Mouse (Mus musculus) liver, adult 2 months (tissue): Measurements from ENCODE around the gene Ptk7. TPM values are rescaled to one million over a fixed set of nuclear protein-coding genes. Genes with fewer than 3 reads are reported as not detected.

Source experiments
- DNase-seq: peaks from one replicate; pipeline ENCODE4 v3.0.0-alpha.2; 2011; ENCODE audit warnings: low read depth, low spot score; ENCODE audit errors: extremely low read depth
- H3K27ac ChIP-seq: fragments of 200-500 bp; replicated peaks from 2 replicates; pipeline ENCODE4 v1.5.1; 2012; ENCODE audit warnings: low read depth, mild to moderate bottlenecking, control low read depth, inconsistent platforms, low read length; ENCODE audit not compliant: insufficient read depth
- H3K27me3 ChIP-seq: fragments of 200-500 bp; 2 replicates; pipeline ENCODE4 v1.6.1; 2012; ENCODE audit warnings: mild to moderate bottlenecking, moderate library complexity, low read length, inconsistent platforms; ENCODE audit not compliant: control insufficient read depth, insufficient read depth
- H3K36me3 ChIP-seq: fragments of 200-500 bp; 2 replicates; pipeline ENCODE4 v1.6.1; 2012; ENCODE audit warnings: low read length, inconsistent platforms; ENCODE audit not compliant: control insufficient read depth, insufficient read depth
- H3K4me1 ChIP-seq: fragments of 200-500 bp; 2 replicates; pipeline ENCODE4 v1.6.1; 2011; ENCODE audit warnings: low read length; ENCODE audit not compliant: control insufficient read depth, insufficient read depth
- H3K4me3 ChIP-seq: fragments of 200-500 bp; 2 replicates; pipeline ENCODE4 v1.5.1; 2011; ENCODE audit warnings: low read depth, mild to moderate bottlenecking, control low read depth, low read length, moderate library complexity; ENCODE audit not compliant: insufficient read depth
- H3K79me2 ChIP-seq: fragments of 200-500 bp; 2 replicates; pipeline ENCODE4 v1.6.1; 2012; ENCODE audit warnings: inconsistent platforms, mild to moderate bottlenecking, low read length, moderate library complexity; ENCODE audit not compliant: control insufficient read depth, insufficient read depth
- H3K9ac ChIP-seq: fragments of 200-500 bp; 2 replicates; pipeline ENCODE4 v1.6.1; 2012; ENCODE audit warnings: low read depth, mild to moderate bottlenecking, control low read depth, inconsistent platforms, low read length
- CTCF ChIP-seq: fragments of 200-500 bp; IDR thresholded peaks from 2 replicates; pipeline ENCODE4 v1.5.1; 2011; ENCODE audit warnings: low read depth, low read length, control low read depth
- POLR2A ChIP-seq: fragments of 200-500 bp; IDR thresholded peaks from 2 replicates; pipeline ENCODE4 v1.6.1; 2011; ENCODE audit warnings: low read length, control low read depth; ENCODE audit not compliant: insufficient read depth; ENCODE audit errors: extremely low read depth
- WGBS: fragments of 180-500 bp; shearing (Covaris S2); methylation state at CpG from one replicate; pipeline ENCODE4 v1.1.7; 2018; 5-methylcytosine and 5-hydroxymethylcytosine counted together
- polyA plus RNA-seq: library from polyadenylated mRNA; depleted of rRNA; stranded (reverse); fragments of >200 nt; gene quantifications from 2 replicates; pipeline ENCODE4 v1.2.3, GENCODE M21; 2012
- total RNA-seq: library from RNA; depleted of rRNA; stranded (reverse); fragments of >200 nt; gene quantifications from 2 replicates; pipeline ENCODE4 v1.2.3, GENCODE M21; 2014

Ptk7 gene
- total and polyA plus RNA-seq, 2 experiments = 0.65 to 0.66 TPM

DNA sequence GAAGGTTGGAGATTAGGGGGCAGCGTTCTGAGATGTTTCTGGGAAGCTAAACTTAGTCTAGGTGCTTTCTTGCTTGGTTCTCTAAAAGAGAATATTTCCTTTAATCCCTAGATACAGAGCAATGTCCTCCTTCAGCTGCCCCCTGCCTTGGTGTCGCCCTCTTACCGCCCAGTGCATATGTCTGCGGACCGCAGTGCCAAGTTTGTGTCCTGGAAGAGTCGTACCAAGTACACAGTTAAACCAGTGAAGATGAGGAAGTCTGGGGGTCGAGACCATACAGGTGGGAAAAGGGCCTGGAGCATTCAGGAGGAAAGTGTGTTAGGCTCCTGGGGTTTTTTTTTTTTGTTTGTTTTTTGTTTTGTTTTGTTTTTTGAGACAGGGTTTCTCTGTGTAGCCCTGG, 18.0 kb upstream of the Ptk7 start:
- Histone ChIP-seq H3K79me2 (peaks cover 5% of the 10 kb centered on the region; the same call in 1 of the 2 replicates), H3K27ac (no peak overlapping the region), H3K4me3 (no peak overlapping the region), H3K36me3 (peaks cover 5% of the 10 kb centered on the region; the same call in 1 of the 2 replicates), H3K9ac (no peak overlapping the region), H3K4me1 (peaks cover 10% of the 10 kb centered on the region), H3K27me3 (no peaks in the 10 kb centered on the region)
- TF ChIP-seq POLR2A (no peak), CTCF (no peak)
- no peak for DNase-seq
- WGBS = 90% methylated on average over 7 of the region's 7 CpGs

DNA sequence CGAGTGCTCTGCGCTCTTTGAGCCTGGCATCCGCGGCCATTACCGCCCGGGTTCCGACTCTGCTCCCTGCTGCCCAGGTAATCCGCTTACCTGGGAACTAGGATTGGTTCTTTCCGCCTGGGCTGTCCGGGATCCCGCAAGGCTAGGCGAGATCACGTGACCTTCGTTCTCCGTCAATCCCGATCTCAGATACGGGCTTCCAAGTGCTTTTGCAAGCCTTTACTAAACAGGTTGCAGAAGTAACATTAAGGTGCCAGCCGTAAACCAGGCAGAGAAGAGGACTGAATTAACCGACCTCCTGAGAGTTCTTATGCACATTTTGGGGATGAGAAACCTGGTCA, 17.0 kb upstream of the Ptk7 start:
- DNase-seq = peak; percentile 83
- peaks cover 12% of the 10 kb centered on the region; the same call in 1 of the 2 replicates for H3K36me3 ChIP-seq
- WGBS = under 1% methylated on average over 19 of the region's 19 CpGs
- H3K4me1 ChIP-seq = peaks cover 10% of the 10 kb centered on the region
- TF ChIP-seq POLR2A (peak; percentile 80), CTCF (no peak)
- peak overlapping the region; percentile 85 for H3K4me3 ChIP-seq
- H3K27me3 ChIP-seq = no peaks in the 10 kb centered on the region
- H3K79me2 ChIP-seq = peaks cover 5% of the 10 kb centered on the region; the same call in 1 of the 2 replicates
- peak overlapping the region; percentile 90 for H3K9ac ChIP-seq
- peak overlapping the region; percentile 86 for H3K27ac ChIP-seq

DNA sequence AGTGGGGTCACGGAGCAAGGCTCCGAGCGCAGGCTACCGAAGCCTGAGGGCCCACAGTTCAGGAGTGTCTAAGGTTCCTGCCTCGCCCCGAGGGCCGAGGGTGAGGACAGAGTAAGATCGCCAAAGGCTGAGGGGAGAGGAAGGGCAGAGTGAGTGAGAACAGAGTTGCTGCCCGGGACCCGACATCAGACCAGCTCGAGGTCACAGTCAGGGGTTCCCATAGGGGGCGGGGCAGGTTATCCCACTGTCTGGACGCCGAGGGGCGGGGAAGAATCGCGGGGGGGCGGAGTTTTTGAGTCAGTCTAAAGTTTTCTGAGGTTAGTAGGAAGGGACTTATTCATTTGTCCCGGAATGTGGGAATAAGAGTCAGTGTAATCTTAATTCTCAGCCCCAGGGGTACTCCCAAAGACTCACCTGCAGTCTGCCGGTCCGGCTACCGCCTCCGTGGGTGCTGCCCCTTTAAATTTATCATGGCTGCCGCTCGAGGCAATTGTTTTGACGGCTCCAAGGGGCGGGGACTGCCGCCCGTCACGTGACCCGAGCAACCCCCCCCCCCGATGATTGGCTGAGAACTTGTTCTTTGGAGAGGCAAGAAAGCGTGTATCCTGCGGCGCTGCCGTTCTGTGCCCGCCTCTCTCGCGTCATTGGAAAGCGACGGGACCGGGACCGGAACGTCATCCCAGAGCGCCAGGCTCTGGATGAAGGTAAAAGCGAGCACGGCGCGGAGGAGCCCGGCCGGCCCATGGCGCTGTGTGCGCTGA, 16.4 kb upstream of the Ptk7 start, which contains the start of the genes Klc4 and Mrpl2:
TSS of gene Klc4 (minus strand) at position 462 of the 761 bp plus-strand sequence.
TSS of gene Mrpl2 (plus strand) at position 669 of the 761 bp plus-strand sequence.
- WGBS = under 1% methylated on average over 52 of the region's 53 CpGs
- TF ChIP-seq POLR2A = 0 out of 2 replicates have a peak, but pooled peaks have one; percentile 30
- no peak for TF ChIP-seq CTCF
- Histone ChIP-seq H3K4me3 (peak within 1 kb of the TSS; percentile 95), H3K9ac (peak within 1 kb of the TSS; percentile 92), H3K36me3 (peaks cover 15% of the 10 kb centered on the region; the same call in 1 of the 2 replicates), H3K27me3 (no peaks in the 10 kb centered on the region), H3K79me2 (peaks cover 5% of the 10 kb centered on the region; the same call in 1 of the 2 replicates), H3K4me1 (peaks cover 8% of the 10 kb centered on the region), H3K27ac (peak within 1 kb of the TSS; percentile 99)
- DNase-seq = peak; percentile 90

DNA sequence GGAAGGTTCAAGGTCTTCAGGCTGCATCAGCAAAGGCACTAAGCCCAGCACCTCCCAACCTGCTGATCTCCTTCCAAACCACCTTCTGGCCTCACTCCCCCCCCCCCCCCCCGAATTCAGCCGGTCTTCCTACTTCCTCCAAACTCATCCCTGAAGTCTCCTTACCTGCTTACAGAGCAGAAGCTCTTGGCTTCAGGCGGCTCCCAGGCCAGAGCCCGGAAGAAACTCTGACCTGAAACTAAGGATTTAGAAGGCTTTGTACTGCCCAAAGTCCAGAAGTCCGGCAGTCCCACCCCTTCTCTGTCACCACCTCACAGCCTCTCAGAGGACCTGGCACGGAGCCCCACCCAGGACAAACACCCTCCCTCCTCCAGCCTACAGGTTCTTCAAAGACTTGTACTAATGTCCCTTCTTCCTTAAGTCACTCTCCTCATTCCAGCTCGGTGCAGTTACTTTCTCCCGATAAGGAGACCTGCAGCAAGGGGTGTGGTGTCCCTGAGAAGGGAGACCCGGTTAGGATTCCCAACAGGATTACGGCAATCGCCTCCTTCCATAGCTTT, 15.7 kb upstream of the Ptk7 start:
- TF ChIP-seq POLR2A = 0 out of 2 replicates have a peak, but pooled peaks have one; percentile 47
- TF ChIP-seq CTCF = no peak
- H3K9ac ChIP-seq = peak overlapping the region; percentile 92
- H3K27ac ChIP-seq = peak overlapping the region; percentile 99
- 1% methylated on average over 11 of the region's 11 CpGs for WGBS
- H3K36me3 ChIP-seq = peaks cover 22% of the 10 kb centered on the region; the same call in 1 of the 2 replicates
- DNase-seq = peak; percentile 89
- peaks cover 8% of the 10 kb centered on the region for H3K4me1 ChIP-seq
- peaks cover 5% of the 10 kb centered on the region; the same call in 1 of the 2 replicates for H3K79me2 ChIP-seq
- H3K27me3 ChIP-seq = no peaks in the 10 kb centered on the region
- H3K4me3 ChIP-seq = peak overlapping the region; percentile 95

DNA sequence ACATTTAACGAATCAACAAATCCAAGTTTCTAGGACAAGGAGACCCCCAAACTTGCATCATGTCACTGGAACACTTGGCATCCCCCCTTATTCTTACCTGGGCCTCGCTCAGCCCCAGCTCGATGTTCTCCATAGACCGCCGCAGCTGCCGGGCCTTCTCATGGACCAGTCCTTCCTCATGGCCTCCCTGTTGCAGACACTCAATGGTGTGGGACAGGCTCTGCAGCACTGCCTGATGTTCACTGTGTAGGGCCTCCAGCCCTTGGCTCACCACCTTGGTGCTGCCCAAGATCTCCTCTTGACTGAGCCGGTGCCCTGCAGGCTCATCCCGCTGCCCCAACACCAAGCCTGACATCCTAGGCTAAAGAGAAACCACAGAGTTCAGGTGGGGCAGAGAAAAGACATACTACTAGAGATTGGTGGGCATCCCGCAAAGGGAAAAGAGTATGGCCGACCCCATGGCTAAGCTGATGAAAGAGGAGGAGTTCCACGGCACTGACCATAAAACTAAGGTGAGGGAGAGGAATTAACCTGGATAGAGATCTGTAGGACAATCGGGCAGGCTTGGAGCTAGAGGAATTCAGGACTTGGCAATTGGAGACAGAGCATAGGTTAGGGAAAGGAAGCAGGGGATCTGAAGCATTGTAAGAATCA, 15.0 kb upstream of the Ptk7 start:
- DNase-seq = no peak
- Histone ChIP-seq H3K4me1 (peaks cover 8% of the 10 kb centered on the region), H3K79me2 (peaks cover 5% of the 10 kb centered on the region; the same call in 1 of the 2 replicates), H3K27me3 (no peaks in the 10 kb centered on the region), H3K4me3 (peak overlapping the region; percentile 95), H3K9ac (peak overlapping the region; percentile 46), H3K36me3 (peaks cover 25% of the 10 kb centered on the region; the same call in 1 of the 2 replicates), H3K27ac (peak overlapping the region; percentile 99)
- TF ChIP-seq POLR2A (no peak), CTCF (no peak)
- 81% methylated on average over 12 of the region's 12 CpGs for WGBS
